Mouse (Mus musculus) stomach, embryonic 16.5 days (tissue): ENCODE data around the gene Msh4. TPM values are rescaled to one million over a fixed set of nuclear protein-coding genes. Genes with fewer than 3 reads are reported as not detected.
A peak's percentile ranks its signal among the peaks of the same experiment; 100 is the strongest.

Experiments
- ATAC-seq: fragments of 200-750 bp; cut with Nextera tagmentation; 2 replicates; pipeline ENCODE4 v1.8.0; 2017; ENCODE audit warnings: moderate number of reproducible peaks, moderate TSS enrichment; ENCODE audit not compliant: insufficient read depth, low FRiP score
- H3K27ac ChIP-seq: fragments of 300-500 bp; sonication (generic); 2 replicates; pipeline ENCODE4 v1.5.1; 2014; ENCODE audit warnings: low read length
- H3K27me3 ChIP-seq: fragments of 300-500 bp; sonication (generic); 2 replicates; pipeline ENCODE4 v1.6.1; 2014; ENCODE audit warnings: low read length, control low read depth, mixed read lengths; ENCODE audit not compliant: control insufficient read depth, insufficient read depth
- H3K36me3 ChIP-seq: fragments of 300-500 bp; sonication (generic); 2 replicates; pipeline ENCODE4 v1.6.1; 2014; ENCODE audit warnings: low read length; ENCODE audit not compliant: control insufficient read depth, insufficient read depth
- H3K4me1 ChIP-seq: fragments of 300-500 bp; sonication (generic); 2 replicates; pipeline ENCODE4 v1.6.1; 2014; ENCODE audit warnings: low read length, control low read depth, mixed read lengths; ENCODE audit not compliant: control insufficient read depth, insufficient read depth
- H3K4me2 ChIP-seq: fragments of 300-500 bp; sonication (generic); 2 replicates; pipeline ENCODE4 v1.6.1; 2014; ENCODE audit warnings: low read depth, low read length, mixed read lengths
- H3K4me3 ChIP-seq: fragments of 300-500 bp; sonication (generic); replicated peaks from 2 replicates; pipeline ENCODE4 v1.5.1; 2014; ENCODE audit warnings: mild to moderate bottlenecking, low read length
- H3K9ac ChIP-seq: fragments of 300-500 bp; sonication (generic); 2 replicates; pipeline ENCODE4 v1.6.1; 2014; ENCODE audit warnings: low read length
- H3K9me3 ChIP-seq: fragments of 300-500 bp; sonication (generic); replicated peaks from 2 replicates; pipeline ENCODE4 v1.6.1; 2016; ENCODE audit warnings: low read length, control low read depth; ENCODE audit not compliant: control insufficient read depth
- WGBS: fragments of 180-500 bp; shearing (Covaris S2); extraction: QIAGEN DNeasy Blood & Tissue Kit; methylation state at CpG from one replicate; pipeline ENCODE4 v1.1.7; 2014; 5-methylcytosine and 5-hydroxymethylcytosine counted together
- polyA plus RNA-seq: library from polyadenylated mRNA; unstranded; fragments of >200 nt; fragmentation: Nextera tagmentation; extraction: Ambion mirVana; gene quantifications from 2 replicates; pipeline ENCODE4 v1.2.1, GENCODE M21; 2015

The Msh4 gene
- polyA plus RNA-seq, 1 experiment from 2014 or later = not detected

GRCm38 (mm10) chr3:153845500-153845899 is 60.4 kb downstream of the Msh4 start:
- Histone ChIP-seq H3K36me3 (no peaks in the 10 kb centered on the region), H3K9me3 (no peaks in the 10 kb centered on the region), H3K27me3 (no peaks in the 10 kb centered on the region), H3K4me1 (no peaks in the 10 kb centered on the region), H3K4me3 (no peak overlapping the region), H3K4me2 (no peak overlapping the region), H3K27ac (no peak overlapping the region), H3K9ac (no peak overlapping the region)
- no peak for ATAC-seq
- 85% methylated on average over 2 of the region's 2 CpGs for WGBS

- WGBS = 88% methylated on average over 9 of the region's 9 CpGs
- Histone ChIP-seq H3K9ac (no peak overlapping the region), H3K27ac (no peak overlapping the region), H3K27me3 (no peaks in the 10 kb centered on the region), H3K4me3 (no peak overlapping the region), H3K4me1 (no peaks in the 10 kb centered on the region), H3K36me3 (no peaks in the 10 kb centered on the region), H3K4me2 (no peak overlapping the region), H3K9me3 (no peaks in the 10 kb centered on the region)
- no peak for ATAC-seq
Measured at GRCm38 (mm10) chr3:153844757-153845156, 61.2 kb downstream of the Msh4 start.

- no peaks in the 10 kb centered on the region for H3K36me3 ChIP-seq
- no peak within 1 kb of the TSS for H3K4me2 ChIP-seq
- H3K4me3 ChIP-seq = no peak within 1 kb of the TSS
- H3K9me3 ChIP-seq = no peaks in the 10 kb centered on the region
- H3K4me1 ChIP-seq = no peaks in the 10 kb centered on the region
- 81% methylated on average over 10 of the region's 10 CpGs for WGBS
- no peak for ATAC-seq
- no peaks in the 10 kb centered on the region for H3K27me3 ChIP-seq
- H3K27ac ChIP-seq = no peak within 1 kb of the TSS
- no peak within 1 kb of the TSS for H3K9ac ChIP-seq
Measured at GRCm38 (mm10) chr3:153844030-153844429, 61.9 kb downstream of the Msh4 start, which contains the start of gene Asb17. TSS of gene Asb17 (plus strand) at chr3:153844209.

DNA sequence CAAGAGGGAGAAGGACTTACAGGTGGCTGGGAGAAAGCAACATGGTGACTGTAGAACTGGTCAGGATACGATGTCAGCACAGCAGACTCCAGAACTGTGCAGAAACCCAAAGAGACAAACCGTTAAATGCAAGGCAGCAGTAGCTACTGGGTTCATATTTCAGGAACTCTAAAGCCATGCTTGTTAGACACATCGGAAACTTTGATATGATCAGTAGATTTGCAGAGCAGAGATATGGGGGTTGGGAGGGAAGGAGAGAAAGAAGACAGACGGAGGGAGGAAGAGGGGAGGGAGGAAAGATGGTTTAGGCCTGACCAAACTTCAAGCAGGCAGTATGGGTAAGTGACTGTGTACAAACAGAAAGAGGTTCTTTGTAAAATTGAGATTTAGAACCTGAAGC is 68.3 kb downstream of the Msh4 start:
- no peak overlapping the region for H3K9ac ChIP-seq
- H3K4me1 ChIP-seq = no peaks in the 10 kb centered on the region
- no peaks in the 10 kb centered on the region for H3K36me3 ChIP-seq
- H3K27ac ChIP-seq = no peak overlapping the region
- H3K9me3 ChIP-seq = no peaks in the 10 kb centered on the region
- no peak overlapping the region for H3K4me3 ChIP-seq
- 40% methylated on average over 4 of the region's 4 CpGs for WGBS
- no peak overlapping the region for H3K4me2 ChIP-seq
- no peak for ATAC-seq
- H3K27me3 ChIP-seq = no peaks in the 10 kb centered on the region

DNA sequence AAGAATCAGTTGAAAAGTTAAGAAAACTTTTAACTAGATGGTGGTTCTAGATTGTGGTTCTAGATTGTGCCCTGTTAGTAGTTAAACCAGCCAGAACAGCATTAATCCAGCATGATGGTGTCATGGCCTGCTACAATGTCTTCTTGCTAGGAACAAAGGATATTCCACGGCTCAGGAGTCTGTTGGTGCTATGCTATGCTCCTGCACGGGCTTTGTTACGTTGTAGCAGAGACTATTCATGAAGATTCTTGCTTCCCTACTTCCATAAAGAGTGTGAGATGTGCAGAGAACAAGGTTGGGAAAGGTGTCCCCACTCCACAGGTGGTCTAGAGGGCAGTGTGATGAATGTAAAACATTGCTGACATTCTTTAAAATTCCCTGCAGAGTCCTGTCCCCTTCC is 69.6 kb downstream of the Msh4 start:
- Histone ChIP-seq H3K4me3 (no peak overlapping the region), H3K9me3 (no peaks in the 10 kb centered on the region), H3K27ac (no peak overlapping the region), H3K27me3 (no peaks in the 10 kb centered on the region), H3K4me2 (no peak overlapping the region), H3K9ac (no peak overlapping the region), H3K4me1 (no peaks in the 10 kb centered on the region), H3K36me3 (no peaks in the 10 kb centered on the region)
- no peak for ATAC-seq
- 81% methylated on average over 3 of the region's 3 CpGs for WGBS

- Histone ChIP-seq H3K27ac (no peak overlapping the region), H3K4me3 (no peak overlapping the region), H3K36me3 (no peaks in the 10 kb centered on the region), H3K9me3 (no peaks in the 10 kb centered on the region), H3K9ac (no peak overlapping the region), H3K4me1 (no peaks in the 10 kb centered on the region), H3K27me3 (no peaks in the 10 kb centered on the region), H3K4me2 (no peak overlapping the region)
- WGBS = 68% methylated on average over 7 of the region's 7 CpGs
- peak; percentile 65; the same call in 1 of the 2 replicates for ATAC-seq
Measured at GRCm38 (mm10) chr3:153835455-153836086, 70.4 kb downstream of the Msh4 start.

DNA sequence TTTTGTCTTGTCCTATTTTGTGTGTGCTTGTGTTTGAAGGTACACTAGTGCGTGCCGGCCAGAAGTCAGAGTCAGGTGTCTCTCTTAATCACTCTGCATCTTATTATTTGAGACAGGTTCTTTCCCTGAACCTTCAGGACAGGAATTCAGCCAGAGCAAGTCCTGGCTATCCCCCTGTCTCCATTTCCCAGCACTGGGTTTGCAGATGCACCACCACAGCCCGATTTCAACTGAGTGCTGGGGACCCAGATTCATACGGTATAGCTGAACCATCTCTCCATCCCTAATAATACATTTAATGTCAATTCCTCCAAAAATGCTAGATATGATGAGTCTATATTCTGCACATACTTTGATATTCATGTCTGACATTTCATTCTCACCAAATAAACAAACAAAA is 71.9 kb downstream of the Msh4 start:
- Histone ChIP-seq H3K36me3 (no peaks in the 10 kb centered on the region), H3K4me1 (no peaks in the 10 kb centered on the region), H3K27me3 (no peaks in the 10 kb centered on the region), H3K4me3 (no peak overlapping the region), H3K9me3 (no peaks in the 10 kb centered on the region), H3K4me2 (no peak overlapping the region), H3K27ac (no peak overlapping the region), H3K9ac (no peak overlapping the region)
- 83% methylated on average over 4 of the region's 4 CpGs for WGBS
- no peak for ATAC-seq

DNA sequence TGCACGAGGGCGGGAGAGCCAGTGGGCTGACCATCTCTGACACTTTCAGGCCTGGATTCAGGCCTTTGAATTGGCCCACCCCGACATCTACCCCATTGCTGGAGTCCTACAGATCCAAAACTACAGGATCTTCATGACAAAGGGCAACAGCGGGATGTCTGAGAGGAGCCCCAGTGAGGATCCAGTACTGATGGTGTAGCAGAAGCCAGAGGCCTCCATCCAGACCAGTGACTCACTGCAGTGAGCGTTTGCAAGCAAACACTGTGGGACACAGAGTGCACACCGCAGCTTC is 73.3 kb downstream of the Msh4 start:
- Histone ChIP-seq H3K27ac (no peak overlapping the region), H3K9ac (no peak overlapping the region), H3K4me3 (no peak overlapping the region), H3K4me1 (no peaks in the 10 kb centered on the region), H3K36me3 (no peaks in the 10 kb centered on the region), H3K4me2 (no peak overlapping the region), H3K9me3 (no peaks in the 10 kb centered on the region), H3K27me3 (no peaks in the 10 kb centered on the region)
- WGBS = 75% methylated on average over 6 of the region's 6 CpGs
- no peak for ATAC-seq

- Histone ChIP-seq H3K4me3 (no peak overlapping the region), H3K4me1 (no peaks in the 10 kb centered on the region), H3K36me3 (no peaks in the 10 kb centered on the region), H3K27ac (no peak overlapping the region), H3K9ac (no peak overlapping the region), H3K9me3 (no peaks in the 10 kb centered on the region), H3K4me2 (no peak overlapping the region), H3K27me3 (no peaks in the 10 kb centered on the region)
- 76% methylated on average over 4 of the region's 4 CpGs for WGBS
- peak; percentile 75; the same call in 1 of the 2 replicates for ATAC-seq
Measured at GRCm38 (mm10) chr3:153831873-153832653, 73.9 kb downstream of the Msh4 start.
